Mouse (Mus musculus): Measurements from ENCODE around the gene Bach2.

DNA sequence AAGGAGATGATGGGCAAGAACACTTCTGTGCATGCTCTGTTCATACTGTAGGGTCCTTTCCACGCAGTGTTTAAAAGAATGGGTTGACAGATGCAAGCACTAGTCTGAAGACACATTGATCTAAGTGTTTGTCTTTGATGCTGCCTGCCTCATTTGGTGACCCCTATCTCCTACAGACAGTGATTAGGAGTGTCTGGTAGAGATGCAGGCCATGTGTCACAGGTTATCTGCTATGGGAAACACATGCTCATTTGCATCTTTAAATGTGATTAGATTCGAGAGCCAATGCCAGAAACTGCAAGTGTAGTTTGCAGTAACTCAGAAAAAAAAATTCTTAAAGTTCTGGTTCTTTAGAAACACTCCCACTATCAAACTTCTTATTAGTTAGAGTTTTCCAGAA, 32.8 kb upstream of the Bach2 start:
- TF ChIP-seq POLR2A (IDR thresholded peaks at IDR 0.05; ENCODE audit: borderline replicate concordance, extremely low read depth, low read depth, low read length) (no peak), CTCF (IDR thresholded peaks at IDR 0.05; ENCODE audit: insufficient read depth, low read length) (no peak)
